Mouse (Mus musculus) WW6 (cell line): ENCODE data around the gene Grasp.

Source experiments
- DNase-seq: peaks from one replicate; pipeline ENCODE4 v3.0.0-alpha.2; 2013; ENCODE audit warnings: low read depth, low spot score

Gene Grasp

GRCm38 (mm10) chr15:101228866-101229590 lies 5.0 kb downstream of the Grasp start:
- no peak for DNase-seq

DNA sequence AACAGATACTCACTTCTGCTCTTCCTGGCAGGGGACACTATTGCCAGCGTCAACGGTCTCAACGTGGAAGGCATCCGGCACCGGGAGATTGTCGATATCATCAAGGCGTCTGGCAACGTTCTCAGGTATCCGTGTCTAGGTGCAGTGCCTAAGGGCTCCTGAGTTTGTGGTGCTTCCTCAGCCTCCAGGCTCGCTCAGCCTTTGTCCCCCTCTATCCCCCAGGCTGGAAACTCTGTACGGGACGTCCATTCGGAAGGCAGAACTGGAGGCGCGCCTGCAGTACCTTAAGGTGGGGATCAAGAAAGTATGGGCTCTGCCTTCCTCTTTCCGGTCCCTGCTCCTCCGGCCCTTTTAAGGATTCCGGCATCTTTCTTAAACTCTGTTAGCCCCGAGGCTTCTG lies 6.5 kb downstream of the Grasp start:
- DNase-seq: no peak

DNA sequence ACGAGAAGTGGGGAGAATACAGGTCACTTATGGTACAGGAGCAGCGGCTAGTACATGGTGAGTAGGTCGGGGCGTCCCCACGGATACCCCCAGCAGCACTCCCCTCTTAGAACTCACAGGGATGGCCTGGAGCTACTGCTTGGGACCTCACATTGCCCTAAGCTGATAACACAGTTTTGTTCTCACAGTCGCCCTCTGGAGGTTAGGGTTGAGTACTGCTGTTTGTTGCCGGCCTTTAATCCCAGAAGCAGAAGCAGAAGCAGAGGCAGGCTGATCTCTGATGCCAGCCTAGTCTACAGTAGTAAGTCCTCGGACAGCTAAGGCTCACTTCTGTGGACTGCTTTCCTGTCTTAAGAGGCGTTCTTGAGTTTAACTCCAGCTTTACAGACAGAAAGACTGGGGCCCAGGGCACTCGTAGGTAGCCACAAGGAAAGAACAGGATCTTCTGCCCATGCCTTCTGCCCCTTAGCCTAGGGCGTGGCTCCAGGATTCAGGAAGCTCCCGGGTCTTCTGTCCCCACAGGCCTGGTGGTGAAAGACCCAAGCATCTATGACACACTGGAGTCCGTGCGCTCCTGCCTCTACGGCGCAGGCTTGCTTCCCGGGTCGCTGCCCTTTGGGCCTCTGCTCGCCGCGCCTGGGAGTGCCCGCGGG lies 7.1 kb downstream of the Grasp start:
- DNase-seq: no peak

- no peak for DNase-seq
Observed at GRCm38 (mm10) chr15:101231648-101232180, 7.7 kb downstream of the Grasp start.

- no peak for DNase-seq
Observed at GRCm38 (mm10) chr15:101232607-101233006, 8.6 kb downstream of the Grasp start.

GRCm38 (mm10) chr15:101233183-101233582 lies 9.2 kb downstream of the Grasp start:
- DNase-seq: no peak

DNA sequence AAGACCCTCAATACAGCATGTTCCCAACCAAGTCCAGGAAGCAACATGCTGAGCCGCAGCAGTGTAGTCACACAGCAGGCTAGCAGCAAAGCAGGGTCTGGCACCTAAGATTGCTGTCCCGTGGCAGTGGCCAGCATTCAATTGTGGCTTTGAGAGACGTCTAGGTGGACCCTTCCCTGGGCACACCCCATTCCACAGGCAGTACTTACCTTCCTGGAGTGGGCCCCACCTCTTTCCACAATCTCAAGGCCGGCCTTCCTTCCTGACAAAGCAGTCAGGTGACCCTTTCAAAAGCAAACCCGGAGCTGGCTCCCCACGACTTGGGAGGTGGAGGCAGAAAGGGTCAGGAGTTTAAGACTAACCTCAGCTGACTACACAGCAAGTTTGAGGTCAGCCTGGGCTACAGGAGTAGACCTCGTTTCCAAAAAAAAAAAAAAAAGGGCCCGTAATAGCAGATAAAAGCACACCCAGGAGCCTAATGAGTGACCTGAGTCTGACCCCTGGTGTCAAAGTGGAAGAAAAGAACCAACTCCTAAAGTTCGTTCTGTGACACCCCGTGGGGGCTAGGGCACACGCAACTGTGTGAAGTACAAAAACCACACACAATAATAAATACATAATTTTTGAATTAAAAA lies 9.8 kb downstream of the Grasp start:
- no peak for DNase-seq

GRCm38 (mm10) chr15:101234611-101235341 lies 10.8 kb downstream of the Grasp start:
- DNase-seq: no peak

DNA sequence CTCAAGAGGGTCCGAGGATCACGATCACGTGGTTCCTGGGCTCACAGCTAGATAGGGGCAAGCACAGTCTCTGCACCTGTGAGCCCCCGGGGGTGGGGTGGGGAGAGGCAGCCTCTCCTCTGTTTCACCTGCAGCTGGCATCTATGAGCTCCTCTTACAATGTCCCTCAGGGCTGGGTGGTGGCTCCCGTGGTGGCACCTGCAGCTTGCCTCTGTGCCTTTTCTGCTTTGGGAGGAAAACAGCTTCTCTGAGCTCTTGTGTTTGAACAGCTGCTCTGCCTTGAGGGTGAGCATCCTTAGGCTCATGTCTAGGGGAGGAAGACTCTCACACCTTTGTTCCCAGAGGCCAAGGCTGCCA lies 11.3 kb downstream of the Grasp start:
- no peak for DNase-seq

- DNase-seq: no peak
Observed at GRCm38 (mm10) chr15:101235728-101236327, 11.8 kb downstream of the Grasp start.

GRCm38 (mm10) chr15:101236878-101237277 lies 12.9 kb downstream of the Grasp start:
- no peak for DNase-seq

DNA sequence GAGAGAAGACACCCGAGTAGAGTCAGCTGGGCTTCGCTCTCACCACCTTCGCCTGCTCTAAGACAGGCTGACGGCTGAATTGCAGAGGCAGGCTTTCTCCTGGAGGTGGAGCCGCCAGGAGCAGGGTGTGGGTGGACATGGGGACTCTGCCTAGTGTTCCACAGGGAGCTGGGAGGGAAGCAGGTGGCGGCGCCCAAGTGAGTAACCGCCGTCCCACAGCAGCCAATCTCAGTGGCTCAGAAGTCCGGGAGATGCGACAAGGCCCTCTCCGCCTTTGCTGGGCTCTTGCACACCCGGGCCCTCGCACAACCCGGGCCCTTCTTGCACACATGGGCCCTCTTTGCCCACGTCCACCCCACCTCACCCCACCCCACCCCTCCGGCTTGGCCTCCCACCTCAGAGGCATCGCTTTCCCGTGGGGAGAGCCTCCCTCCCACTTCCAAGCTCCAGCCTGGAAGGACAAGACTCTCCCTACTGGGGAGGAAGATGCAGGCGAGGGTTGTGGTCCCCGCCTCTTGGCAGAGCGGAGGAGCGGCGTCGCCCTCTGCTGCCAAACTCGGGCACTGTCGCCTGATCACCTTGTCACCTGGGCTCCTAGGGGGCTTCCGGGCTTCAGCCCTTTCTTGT lies 15.0 kb downstream of the Grasp start:
- DNase-seq: no peak

GRCm38 (mm10) chr15:101239821-101240220 lies 15.8 kb downstream of the Grasp start:
- DNase-seq: no peak

DNA sequence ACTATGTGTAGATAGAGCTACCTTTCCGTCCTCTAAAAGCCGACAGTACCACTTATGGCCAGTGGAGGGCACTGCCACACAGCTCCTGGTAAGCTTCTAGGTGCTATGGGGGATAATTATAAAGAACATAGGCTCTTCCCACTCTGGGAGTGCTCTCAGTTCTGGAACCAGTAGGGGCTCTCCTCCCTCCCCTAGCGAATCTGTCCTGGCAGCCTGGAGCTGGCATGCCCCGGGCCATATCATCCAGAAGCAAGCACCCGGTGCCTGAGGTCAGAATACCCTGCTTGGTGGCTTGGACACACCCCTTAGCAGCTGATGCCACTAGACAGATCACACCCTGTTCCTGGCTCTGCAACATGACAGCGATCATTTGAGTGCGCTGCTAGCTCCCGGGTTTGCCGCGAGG lies 16.8 kb downstream of the Grasp start:
- DNase-seq: no peak

DNA sequence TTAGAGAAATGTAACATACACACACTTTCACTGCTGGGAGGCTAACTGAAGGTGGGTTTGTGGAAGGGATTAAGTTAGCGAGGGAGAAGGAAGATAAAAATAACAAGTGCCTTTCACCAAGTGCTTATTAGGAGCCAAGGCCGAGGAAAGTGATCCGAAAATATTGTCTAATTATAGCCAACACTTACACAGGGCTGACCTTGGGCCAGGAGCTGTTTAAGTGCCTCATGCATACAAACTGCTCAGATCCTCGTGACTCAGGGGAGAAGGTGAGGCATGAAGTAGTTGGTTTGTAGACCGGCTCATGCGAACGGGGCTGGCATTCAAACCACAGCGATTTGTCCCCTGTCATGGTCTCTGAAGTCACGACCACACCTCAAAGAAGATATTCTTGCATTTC lies 17.2 kb downstream of the Grasp start:
- DNase-seq: no peak

- no peak for DNase-seq
Observed at GRCm38 (mm10) chr15:101241853-101242252, 17.9 kb downstream of the Grasp start.

GRCm38 (mm10) chr15:101242645-101243044 lies 18.7 kb downstream of the Grasp start:
- DNase-seq: no peak

DNA sequence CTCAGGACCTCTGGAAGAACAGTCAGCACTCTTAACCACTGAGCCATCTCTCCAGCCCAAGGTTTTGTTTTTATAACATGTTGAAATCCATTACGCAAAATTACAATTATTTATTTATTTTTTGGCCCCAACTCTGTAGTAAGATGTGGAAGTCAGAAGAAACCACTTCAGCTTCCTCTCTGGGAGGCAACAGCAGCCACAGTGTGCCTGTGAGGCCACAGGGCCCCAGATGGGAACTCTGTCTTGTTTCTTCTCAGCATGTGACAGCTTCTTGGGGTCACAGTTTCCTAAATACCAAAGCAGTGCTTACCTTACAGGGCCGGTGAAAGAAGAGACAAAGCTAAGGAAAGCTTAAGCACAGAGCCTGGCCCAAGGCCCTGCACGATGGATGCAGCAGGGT lies 20.0 kb downstream of the Grasp start:
- no peak for DNase-seq

GRCm38 (mm10) chr15:101246231-101247154 lies 22.5 kb downstream of the Grasp start:
- no peak for DNase-seq

DNA sequence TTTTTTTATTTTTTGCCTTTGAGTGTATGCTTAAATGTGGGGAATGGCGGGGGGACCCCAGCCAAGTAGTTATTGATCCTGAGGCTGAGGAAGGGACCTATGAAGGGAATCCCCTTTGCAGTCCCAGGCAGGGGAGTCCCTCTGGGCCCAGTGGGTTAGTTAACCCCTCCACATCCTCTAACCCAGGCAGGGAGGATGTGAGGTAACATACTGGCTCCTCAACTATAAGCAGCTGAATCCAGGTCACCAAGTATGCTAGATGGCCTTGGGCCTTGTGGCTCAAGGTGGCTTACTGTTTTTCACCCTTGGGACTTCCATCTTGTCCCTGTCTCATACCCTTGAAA lies 23.1 kb downstream of the Grasp start:
- no peak for DNase-seq
